Mouse (Mus musculus): ENCODE results near the gene Mtmr6. TPM values are rescaled to one million over a fixed set of nuclear protein-coding genes. Genes with fewer than 3 reads are reported as not detected.

Mtmr6 gene
- total RNA-seq (2021) = 41.5 and 45.8 TPM in 2 replicates
- long read RNA-seq, transcript Mtmr6-201 (14 exons, 3,813 nt) = major isoform, 82 of 93 reads
- long read RNA-seq, partial matches to known transcripts = 9 of 93 reads
- long read RNA-seq, other reads (novel, unspliced or antisense) = 2 of 93 reads

- DNase-seq = peak; percentile 92
These were observed at the start of gene Mtmr6 for GRCm38 (mm10) chr14:60264990-60265876. Mtmr6 (plus strand) TSS chr14:60265228.

- DNase-seq = no peak
These were observed 48.9 kb upstream of the Mtmr6 start for GRCm38 (mm10) chr14:60216125-60216524.

GRCm38 (mm10) chr14:60217616-60218015 lies 47.4 kb upstream of the Mtmr6 start:
- no peak for DNase-seq

- no peak for DNase-seq
These were observed 45.1 kb upstream of the Mtmr6 start for GRCm38 (mm10) chr14:60219886-60220285.

GRCm38 (mm10) chr14:60238551-60238950 lies 26.5 kb upstream of the Mtmr6 start:
- no peak for DNase-seq

GRCm38 (mm10) chr14:60250366-60250765 lies 14.7 kb upstream of the Mtmr6 start:
- DNase-seq = no peak

GRCm38 (mm10) chr14:60250879-60251278 lies 14.1 kb upstream of the Mtmr6 start:
- DNase-seq = no peak

- peak; percentile 98 for DNase-seq
These were observed 13.6 kb upstream of the Mtmr6 start, which contains the start of the genes Nupl1 and Gm49336 for GRCm38 (mm10) chr14:60251281-60252003. Nupl1 (minus strand) TSS chr14:60251431. Gm49336 (minus strand) TSS chr14:60251507.

- DNase-seq = no peak
These were observed 12.7 kb upstream of the Mtmr6 start for GRCm38 (mm10) chr14:60252004-60253000.

- DNase-seq = no peak
These were observed 11.6 kb upstream of the Mtmr6 start for GRCm38 (mm10) chr14:60253466-60253865.

GRCm38 (mm10) chr14:60254774-60255173 lies 10.3 kb upstream of the Mtmr6 start:
- DNase-seq = no peak

- DNase-seq = no peak
These were observed 8.7 kb upstream of the Mtmr6 start for GRCm38 (mm10) chr14:60256356-60256755.

GRCm38 (mm10) chr14:60257101-60257500 lies 7.9 kb upstream of the Mtmr6 start:
- no peak for DNase-seq

GRCm38 (mm10) chr14:60257851-60258250 lies 7.2 kb upstream of the Mtmr6 start:
- no peak for DNase-seq

- no peak for DNase-seq
These were observed 2.7 kb upstream of the Mtmr6 start for GRCm38 (mm10) chr14:60262316-60262715.

- no peak for DNase-seq
These were observed 4.3 kb downstream of the Mtmr6 start for GRCm38 (mm10) chr14:60269333-60269732.

- no peak for DNase-seq
These were observed 8.3 kb downstream of the Mtmr6 start for GRCm38 (mm10) chr14:60273346-60273745.

GRCm38 (mm10) chr14:60275301-60276276 lies 10.6 kb downstream of the Mtmr6 start:
- DNase-seq = no peak

- no peak for DNase-seq
These were observed 21.3 kb downstream of the Mtmr6 start for GRCm38 (mm10) chr14:60286194-60286863.

- DNase-seq = no peak
These were observed 25.3 kb downstream of the Mtmr6 start for GRCm38 (mm10) chr14:60290363-60290762.

Data from adrenal gland, postnatal 25 days (tissue).